Mouse (Mus musculus) mouse embryonic stem cell (cell line): Measurements from ENCODE around the gene Tbc1d14.

Experiments used
- in situ Hi-C, 2 experiments: fragments of 300-500 bp; cut with MboI; formaldehyde crosslinking; loops; 1 replicate in 1 of 2; 3 replicates in 1 of 2; pipeline ENCODE4 v1.14.3; 2019 to 2020; ENCODE audit warnings: low sequenced_read_pairs in 2 of 2, low pct_unique_long_range_greater_than_20kb in 1 of 2, mixed read lengths in 1 of 2; ENCODE audit not compliant: unreplicated experiment in 1 of 2

The Tbc1d14 gene

GRCm38 (mm10) chr5:36581924-36582642 lies 11.0 kb downstream of the Tbc1d14 start:
- in situ Hi-C loops: loop anchor here (5.0 kb wide), 3 partner anchors 50 to 100 kb away; partner anchors contain the start of genes Ccdc96 (in 2 of the 2) and Tada2b (in 2 of the 2)

GRCm38 (mm10) chr5:36581259-36581923 lies 11.7 kb downstream of the Tbc1d14 start:
- in situ Hi-C loops: loop anchor here (5.0 kb wide), 3 partner anchors 49 to 99 kb away; partner anchors contain the start of genes Ccdc96 (in 2 of the 2) and Tada2b (in 2 of the 2)

GRCm38 (mm10) chr5:36579967-36580366 lies 13.1 kb downstream of the Tbc1d14 start:
- in situ Hi-C loops: loop anchor here (5.0 kb wide), 3 partner anchors 48 to 98 kb away; partner anchors contain the start of genes Ccdc96 (in 2 of the 2) and Tada2b (in 2 of the 2)

GRCm38 (mm10) chr5:36578982-36579381 lies 14.1 kb downstream of the Tbc1d14 start:
- in situ Hi-C loops: no loop called here

- in situ Hi-C loops: no loop called here
Measured at GRCm38 (mm10) chr5:36576457-36576856, 16.6 kb downstream of the Tbc1d14 start.

GRCm38 (mm10) chr5:36575745-36576144 lies 17.3 kb downstream of the Tbc1d14 start:
- in situ Hi-C loops: no loop called here

GRCm38 (mm10) chr5:36575227-36575626 lies 17.8 kb downstream of the Tbc1d14 start:
- in situ Hi-C loops: no loop called here

GRCm38 (mm10) chr5:36574147-36574870 lies 18.8 kb downstream of the Tbc1d14 start:
- in situ Hi-C loops: no loop called here

- in situ Hi-C loops: no loop called here
Measured at GRCm38 (mm10) chr5:36573354-36573753, 19.7 kb downstream of the Tbc1d14 start.

GRCm38 (mm10) chr5:36571371-36571770 lies 21.7 kb downstream of the Tbc1d14 start:
- in situ Hi-C loops: no loop called here

- in situ Hi-C loops: no loop called here
Measured at GRCm38 (mm10) chr5:36570546-36571245, 22.4 kb downstream of the Tbc1d14 start.

- in situ Hi-C loops: no loop called here
Measured at GRCm38 (mm10) chr5:36570098-36570497, 23.0 kb downstream of the Tbc1d14 start.

- in situ Hi-C loops: no loop called here
Measured at GRCm38 (mm10) chr5:36568118-36568517, 25.0 kb downstream of the Tbc1d14 start.

GRCm38 (mm10) chr5:36567627-36568026 lies 25.4 kb downstream of the Tbc1d14 start:
- in situ Hi-C loops: no loop called here

- in situ Hi-C loops: no loop called here
Measured at GRCm38 (mm10) chr5:36564530-36564929, 28.5 kb downstream of the Tbc1d14 start.

- in situ Hi-C loops: no loop called here
Measured at GRCm38 (mm10) chr5:36563741-36564140, 29.3 kb downstream of the Tbc1d14 start.

GRCm38 (mm10) chr5:36562791-36563445 lies 30.2 kb downstream of the Tbc1d14 start:
- in situ Hi-C loops: no loop called here

GRCm38 (mm10) chr5:36561509-36561908 lies 31.6 kb downstream of the Tbc1d14 start:
- in situ Hi-C loops: no loop called here
